Mouse (Mus musculus) limb, embryonic 14.5 days (tissue): ENCODE results near the gene Mecom. TPM values are rescaled to one million over a fixed set of nuclear protein-coding genes. Genes with fewer than 3 reads are reported as not detected.

Source experiments
- ATAC-seq: fragments of 200-750 bp; cut with Nextera tagmentation; 2 replicates; pipeline ENCODE4 v1.8.0; 2017; ENCODE audit warnings: low read depth, moderate number of reproducible peaks, moderate TSS enrichment; ENCODE audit not compliant: low FRiP score
- DNase-seq: peaks from one replicate; pipeline ENCODE4 v3.0.0-alpha.2; 2015; ENCODE audit warnings: low spot score
- H3K27ac ChIP-seq: fragments of 300-500 bp; sonication (generic); replicated peaks from 2 replicates; pipeline ENCODE4 v1.5.1; 2014; ENCODE audit warnings: low read depth, mild to moderate bottlenecking, low read length, moderate library complexity, mixed read lengths
- H3K27me3 ChIP-seq: fragments of 300-500 bp; sonication (generic); 2 replicates; pipeline ENCODE4 v1.6.1; 2014; ENCODE audit warnings: low read length, mixed read lengths; ENCODE audit not compliant: control insufficient read depth, insufficient read depth
- H3K36me3 ChIP-seq: fragments of 300-500 bp; sonication (generic); 2 replicates; pipeline ENCODE4 v1.6.1; 2014; ENCODE audit warnings: mild to moderate bottlenecking, low read length, moderate library complexity, mixed read lengths; ENCODE audit not compliant: control insufficient read depth, insufficient read depth
- H3K4me1 ChIP-seq: fragments of 300-500 bp; sonication (generic); 2 replicates; pipeline ENCODE4 v1.6.1; 2014; ENCODE audit warnings: antibody characterized with exemption, low read length, mixed read lengths; ENCODE audit not compliant: control insufficient read depth, insufficient read depth
- H3K4me2 ChIP-seq: fragments of 300-500 bp; sonication (generic); replicated peaks from 2 replicates; pipeline ENCODE4 v1.6.1; 2014; ENCODE audit warnings: low read depth, mild to moderate bottlenecking, low read length, moderate library complexity; ENCODE audit not compliant: severe bottlenecking
- H3K4me3 ChIP-seq: fragments of 300-500 bp; sonication (generic); replicated peaks from 2 replicates; pipeline ENCODE4 v1.5.1; 2014; ENCODE audit warnings: low read length
- H3K9ac ChIP-seq: fragments of 300-500 bp; sonication (generic); 2 replicates; pipeline ENCODE4 v1.6.1; 2014; ENCODE audit warnings: mild to moderate bottlenecking, low read depth, low read length, moderate library complexity; ENCODE audit not compliant: severe bottlenecking
- H3K9me3 ChIP-seq: fragments of 300-500 bp; sonication (generic); 2 replicates; pipeline ENCODE4 v1.6.1; 2016; ENCODE audit warnings: low read length; ENCODE audit not compliant: control insufficient read depth
- POLR2A ChIP-seq: fragments of 200-500 bp; IDR thresholded peaks from 2 replicates; pipeline ENCODE4 v1.8.0; 2012; ENCODE audit warnings: inconsistent platforms, mild to moderate bottlenecking, moderate library complexity, borderline replicate concordance; ENCODE audit not compliant: insufficient read depth, insufficient read length; ENCODE audit errors: extremely low read depth
- WGBS: fragments of 180-500 bp; shearing (Covaris S2); extraction: QIAGEN DNeasy Blood & Tissue Kit; methylation state at CpG from one replicate; pipeline ENCODE4 v1.1.7; 2014; 5-methylcytosine and 5-hydroxymethylcytosine counted together
- polyA plus RNA-seq, 2 experiments: library from polyadenylated mRNA; depleted of rRNA in 1 of 2; stranded (reverse) in 1 of 2; unstranded in 1 of 2; fragments of >200 nt; fragmentation: Nextera tagmentation in 1 of 2; extraction: Ambion mirVana in 1 of 2; gene quantifications; 2 replicates each; pipeline versions ENCODE4 v1.2.1 to v1.2.3; 2012 to 2014

The Mecom gene
- polyA plus RNA-seq, 2 experiments, result 35.8 to 42.2 TPM

DNA sequence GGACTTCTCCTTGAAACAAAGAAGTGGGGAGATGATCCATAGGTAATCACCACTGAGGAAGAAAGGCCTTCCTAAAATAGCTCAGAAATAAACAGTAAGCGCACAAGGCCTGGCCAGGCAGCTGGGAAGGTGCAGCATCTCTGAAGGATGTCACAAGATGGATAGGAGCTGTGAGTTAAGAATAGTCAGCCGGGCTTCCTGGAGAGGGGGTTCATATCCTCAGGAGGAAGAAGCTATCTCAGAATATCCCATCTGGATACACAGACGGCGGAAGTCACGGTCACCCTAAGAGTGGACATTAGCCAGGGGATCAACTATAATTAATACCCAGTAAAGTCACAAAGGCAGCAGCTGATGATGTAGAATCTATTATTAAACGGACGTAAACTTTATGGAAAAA lies 471.3 kb downstream of the Mecom start:
- no peak overlapping the region for H3K4me2 ChIP-seq
- no peak for ATAC-seq
- no peaks in the 10 kb centered on the region for H3K27me3 ChIP-seq
- no peaks in the 10 kb centered on the region for H3K4me1 ChIP-seq
- WGBS, result 89% methylated on average over 7 of the region's 7 CpGs
- no peaks in the 10 kb centered on the region for H3K9me3 ChIP-seq
- no peaks in the 10 kb centered on the region for H3K36me3 ChIP-seq
- H3K4me3 ChIP-seq, result no peak overlapping the region
- H3K27ac ChIP-seq, result no peak overlapping the region
- no peak for DNase-seq
- no peak for TF ChIP-seq POLR2A
- H3K9ac ChIP-seq, result no peak overlapping the region

DNA sequence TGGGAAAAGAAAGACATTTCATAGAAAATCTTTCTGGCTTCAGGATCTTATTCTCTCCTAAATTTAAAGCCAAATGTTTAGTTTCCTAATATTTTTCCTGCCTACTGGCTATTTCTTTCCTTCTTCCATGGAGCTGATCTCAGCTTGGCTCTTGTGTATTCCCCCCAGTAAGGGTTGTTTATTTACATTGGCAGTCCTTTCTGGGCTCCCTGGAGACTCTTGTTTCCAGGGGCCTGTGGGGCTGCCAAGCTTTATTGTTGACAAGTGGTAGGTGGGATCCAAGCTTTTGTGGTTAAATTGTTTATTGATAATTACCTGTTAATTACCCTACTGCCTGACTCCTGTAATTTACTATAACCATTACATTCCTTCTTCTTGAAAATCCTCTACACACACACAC lies 476.5 kb downstream of the Mecom start:
- Histone ChIP-seq H3K27me3 (no peaks in the 10 kb centered on the region), H3K9me3 (no peaks in the 10 kb centered on the region), H3K9ac (no peak overlapping the region), H3K27ac (no peak overlapping the region), H3K4me3 (no peak overlapping the region), H3K4me2 (no peak overlapping the region), H3K36me3 (no peaks in the 10 kb centered on the region), H3K4me1 (no peaks in the 10 kb centered on the region)
- no peak for ATAC-seq
- DNase-seq, result no peak
- TF ChIP-seq POLR2A, result no peak

GRCm38 (mm10) chr3:30066519-30066918 lies 481.3 kb downstream of the Mecom start:
- no peak for DNase-seq
- 77% methylated on average over 7 of the region's 7 CpGs for WGBS
- no peak for ATAC-seq

DNA sequence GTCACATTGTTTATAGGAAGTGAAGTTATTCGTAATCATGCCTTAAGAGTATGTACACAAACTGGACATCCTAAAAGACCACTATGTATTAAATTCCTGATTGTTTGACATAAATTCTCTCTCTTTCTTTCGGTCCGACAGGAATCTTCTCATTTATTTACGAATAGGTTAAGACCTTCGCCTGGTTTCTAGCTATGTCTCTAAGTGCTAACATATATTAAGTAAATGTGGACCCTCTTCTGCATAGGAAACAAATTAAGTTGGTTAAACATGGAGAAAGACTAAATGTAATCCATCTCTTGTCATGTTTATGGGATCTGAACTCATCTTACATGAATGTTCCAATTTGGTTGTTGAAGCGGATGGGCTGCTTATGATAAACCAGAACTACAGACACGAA lies 487.8 kb downstream of the Mecom start:
- H3K4me2 ChIP-seq, result no peak overlapping the region
- DNase-seq (no peak), ATAC-seq (no peak)
- no peak for TF ChIP-seq POLR2A
- H3K27ac ChIP-seq, result no peak overlapping the region
- no peaks in the 10 kb centered on the region for H3K4me1 ChIP-seq
- no peaks in the 10 kb centered on the region for H3K9me3 ChIP-seq
- H3K36me3 ChIP-seq, result no peaks in the 10 kb centered on the region
- H3K9ac ChIP-seq, result no peak overlapping the region
- 93% methylated on average over 7 of the region's 7 CpGs for WGBS
- H3K27me3 ChIP-seq, result no peaks in the 10 kb centered on the region
- H3K4me3 ChIP-seq, result no peak overlapping the region

More at GRCm38 (mm10) chr3:30066519-30066918, 481.3 kb downstream of the Mecom start:
- no peak for TF ChIP-seq POLR2A
- Histone ChIP-seq H3K9me3 (no peaks in the 10 kb centered on the region), H3K4me1 (no peaks in the 10 kb centered on the region), H3K27ac (no peak overlapping the region), H3K4me2 (no peak overlapping the region), H3K4me3 (no peak overlapping the region), H3K27me3 (no peaks in the 10 kb centered on the region), H3K36me3 (no peaks in the 10 kb centered on the region), H3K9ac (no peak overlapping the region)

- 81% methylated on average over 4 of the region's 4 CpGs for WGBS
Observed at GRCm38 (mm10) chr3:30059615-30060014, 488.2 kb downstream of the Mecom start.

GRCm38 (mm10) chr3:30051287-30051686 lies 496.5 kb downstream of the Mecom start:
- DNase-seq, result no peak
- Histone ChIP-seq H3K4me2 (no peak overlapping the region), H3K27ac (no peak overlapping the region), H3K27me3 (no peaks in the 10 kb centered on the region), H3K36me3 (no peaks in the 10 kb centered on the region), H3K9me3 (no peaks in the 10 kb centered on the region), H3K9ac (no peak overlapping the region), H3K4me3 (no peak overlapping the region), H3K4me1 (no peaks in the 10 kb centered on the region)
- TF ChIP-seq POLR2A, result no peak
- whole genome bisulfite sequencing, result 98% methylated on average over 6 of the region's 6 CpGs
- ATAC-seq, result no peak

More at GRCm38 (mm10) chr3:30059615-30060014, 488.2 kb downstream of the Mecom start:
- H3K9ac ChIP-seq, result no peak overlapping the region
- H3K4me1 ChIP-seq, result no peaks in the 10 kb centered on the region
- no peak overlapping the region for H3K27ac ChIP-seq
- H3K27me3 ChIP-seq, result no peaks in the 10 kb centered on the region
- DNase-seq (no peak), ATAC-seq (no peak)
- H3K4me3 ChIP-seq, result no peak overlapping the region
- no peak overlapping the region for H3K4me2 ChIP-seq
- H3K36me3 ChIP-seq, result no peaks in the 10 kb centered on the region
- no peak for TF ChIP-seq POLR2A
- no peaks in the 10 kb centered on the region for H3K9me3 ChIP-seq
